Mouse (Mus musculus): ENCODE results near the gene Itk. TPM values are rescaled to one million over a fixed set of nuclear protein-coding genes. Genes with fewer than 3 reads are reported as not detected.
A peak's percentile ranks its signal among the peaks of the same experiment; 100 is the strongest.
"Not testable (repeated sequence)": the region's sequence is repeated elsewhere in the genome, so short reads cannot be mapped to it uniquely, and the experiment has no call there.

The Itk gene
- polyA plus RNA-seq (2015; fragmentation: Nextera tagmentation; extraction: Ambion mirVana) = 2.3 TPM in 1 of 2 replicates, not detected in the other

GRCm38 (mm10) chr11:46389336-46390117 lies at the start of gene Itk:
Itk (minus strand) TSS chr11:46389515.
- WGBS = 91% methylated on average over 13 of the region's 13 CpGs
- ATAC-seq (ENCODE audit: low FRiP score) = no peak

GRCm38 (mm10) chr11:46437459-46438000 lies 48.2 kb upstream of the Itk start:
- Histone ChIP-seq H3K4me1 (peaks cover 16% of the 10 kb centered on the region), H3K4me2 (peak overlapping the region; percentile 87), H3K27ac (replicated peaks) (peak overlapping the region; percentile 91; the same call in 1 of the 2 replicates), H3K27me3 (replicated peaks) (no peaks in the 10 kb centered on the region), H3K9me3 (replicated peaks) (no peaks in the 10 kb centered on the region), H3K36me3 (peaks cover 11% of the 10 kb centered on the region; the same call in 1 of the 2 replicates), H3K4me3 (replicated peaks) (peak overlapping the region; percentile 100), H3K9ac (replicated peaks) (peak overlapping the region; percentile 94)
- WGBS = 2% methylated on average over 23 of the region's 23 CpGs
- ATAC-seq (ENCODE audit: low FRiP score) = no peak

More at GRCm38 (mm10) chr11:46389336-46390117, at the start of gene Itk:
- no peak within 1 kb of the TSS for H3K27ac ChIP-seq (replicated peaks)
- no peak within 1 kb of the TSS for H3K4me2 ChIP-seq
- no peaks in the 10 kb centered on the region for H3K27me3 ChIP-seq (replicated peaks)
- no peaks in the 10 kb centered on the region for H3K4me1 ChIP-seq
- H3K4me3 ChIP-seq (replicated peaks) = no peak within 1 kb of the TSS
- no peaks in the 10 kb centered on the region for H3K9me3 ChIP-seq (replicated peaks)
- H3K9ac ChIP-seq (replicated peaks) = no peak within 1 kb of the TSS
- no peaks in the 10 kb centered on the region for H3K36me3 ChIP-seq

- Histone ChIP-seq H3K36me3 (peaks cover 11% of the 10 kb centered on the region; the same call in 1 of the 2 replicates), H3K27ac (replicated peaks) (peak within 1 kb of the TSS; percentile 91), H3K9me3 (replicated peaks) (no peaks in the 10 kb centered on the region), H3K4me1 (peaks cover 16% of the 10 kb centered on the region), H3K4me2 (peak within 1 kb of the TSS; percentile 87), H3K9ac (replicated peaks) (peak within 1 kb of the TSS; percentile 94), H3K27me3 (replicated peaks) (no peaks in the 10 kb centered on the region), H3K4me3 (replicated peaks) (peak within 1 kb of the TSS; percentile 100)
- peak; percentile 100 for ATAC-seq (ENCODE audit: low FRiP score)
- WGBS = under 1% methylated on average over 59 of the region's 59 CpGs
Measured at GRCm38 (mm10) chr11:46436760-46437458, 47.6 kb upstream of the Itk start, which contains the start of gene Med7. Med7 (plus strand) TSS chr11:46436925.

- no peak overlapping the region for H3K4me3 ChIP-seq (replicated peaks)
- ATAC-seq (ENCODE audit: low FRiP score) = no peak
- H3K4me1 ChIP-seq = peaks cover 16% of the 10 kb centered on the region
- no peak overlapping the region for H3K27ac ChIP-seq (replicated peaks)
- H3K27me3 ChIP-seq (replicated peaks) = no peaks in the 10 kb centered on the region
- H3K9ac ChIP-seq (replicated peaks) = no peak overlapping the region
- no peak overlapping the region for H3K4me2 ChIP-seq
- peaks cover under 1% of the 10 kb centered on the region; the same call in 1 of the 2 replicates for H3K36me3 ChIP-seq
- no peaks in the 10 kb centered on the region for H3K9me3 ChIP-seq (replicated peaks)
Measured at GRCm38 (mm10) chr11:46435363-46435762, 46.0 kb upstream of the Itk start.

GRCm38 (mm10) chr11:46431129-46431528 lies 41.8 kb upstream of the Itk start:
- 29% methylated on average over 3 of the region's 3 CpGs for WGBS
- H3K4me2 ChIP-seq = no peak overlapping the region

GRCm38 (mm10) chr11:46430123-46430522 lies 40.8 kb upstream of the Itk start:
- Histone ChIP-seq H3K9me3 (replicated peaks) (no peaks in the 10 kb centered on the region), H3K36me3 (no peaks in the 10 kb centered on the region), H3K27me3 (replicated peaks) (no peaks in the 10 kb centered on the region), H3K4me2 (no peak overlapping the region), H3K4me1 (no peaks in the 10 kb centered on the region), H3K4me3 (replicated peaks) (no peak overlapping the region), H3K27ac (replicated peaks) (no peak overlapping the region), H3K9ac (replicated peaks) (no peak overlapping the region)
- WGBS = 88% methylated on average over 2 of the region's 2 CpGs
- no peak for ATAC-seq (ENCODE audit: low FRiP score)

More at GRCm38 (mm10) chr11:46431129-46431528, 41.8 kb upstream of the Itk start:
- H3K9me3 ChIP-seq (replicated peaks) = no peaks in the 10 kb centered on the region
- peaks cover 2% of the 10 kb centered on the region for H3K4me1 ChIP-seq
- H3K27me3 ChIP-seq (replicated peaks) = no peaks in the 10 kb centered on the region
- no peaks in the 10 kb centered on the region for H3K36me3 ChIP-seq
- ATAC-seq (ENCODE audit: low FRiP score) = peak; percentile 93
- H3K27ac ChIP-seq (replicated peaks) = no peak overlapping the region
- no peak overlapping the region for H3K4me3 ChIP-seq (replicated peaks)
- no peak overlapping the region for H3K9ac ChIP-seq (replicated peaks)

GRCm38 (mm10) chr11:46428131-46428530 lies 38.8 kb upstream of the Itk start:
- not testable (repeated sequence) for H3K4me2 ChIP-seq; H3K9ac ChIP-seq (replicated peaks); H3K9me3 ChIP-seq (replicated peaks); H3K27me3 ChIP-seq (replicated peaks); H3K27ac ChIP-seq (replicated peaks); H3K36me3 ChIP-seq; H3K4me1 ChIP-seq; ATAC-seq (ENCODE audit: low FRiP score); H3K4me3 ChIP-seq (replicated peaks)
- WGBS = 52% methylated on average over 4 of the region's 4 CpGs

- no peak overlapping the region for H3K27ac ChIP-seq (replicated peaks)
- WGBS = 85% methylated on average over 8 of the region's 8 CpGs
- H3K4me3 ChIP-seq (replicated peaks) = no peak overlapping the region
- no peak overlapping the region for H3K4me2 ChIP-seq
- no peaks in the 10 kb centered on the region for H3K36me3 ChIP-seq
- no peaks in the 10 kb centered on the region for H3K9me3 ChIP-seq (replicated peaks)
- no peak for ATAC-seq (ENCODE audit: low FRiP score)
- no peaks in the 10 kb centered on the region for H3K4me1 ChIP-seq
- no peak overlapping the region for H3K9ac ChIP-seq (replicated peaks)
- no peaks in the 10 kb centered on the region for H3K27me3 ChIP-seq (replicated peaks)
Measured at GRCm38 (mm10) chr11:46421086-46421888, 32.0 kb upstream of the Itk start.

GRCm38 (mm10) chr11:46418860-46419259 lies 29.5 kb upstream of the Itk start:
- H3K4me1 ChIP-seq = no peaks in the 10 kb centered on the region
- no peaks in the 10 kb centered on the region for H3K36me3 ChIP-seq
- whole genome bisulfite sequencing = 75% methylated on average over 5 of the region's 5 CpGs
- no peak overlapping the region for H3K4me2 ChIP-seq
- H3K9me3 ChIP-seq (replicated peaks) = no peaks in the 10 kb centered on the region
- H3K9ac ChIP-seq (replicated peaks) = no peak overlapping the region
- H3K27ac ChIP-seq (replicated peaks) = no peak overlapping the region
- no peaks in the 10 kb centered on the region for H3K27me3 ChIP-seq (replicated peaks)
- H3K4me3 ChIP-seq (replicated peaks) = no peak overlapping the region
- ATAC-seq (ENCODE audit: low FRiP score) = no peak

- ATAC-seq (ENCODE audit: low FRiP score) = no peak
- H3K27me3 ChIP-seq (replicated peaks) = no peaks in the 10 kb centered on the region
- H3K9me3 ChIP-seq (replicated peaks) = no peaks in the 10 kb centered on the region
- no peak overlapping the region for H3K4me2 ChIP-seq
- H3K4me3 ChIP-seq (replicated peaks) = no peak overlapping the region
- H3K36me3 ChIP-seq = no peaks in the 10 kb centered on the region
- 76% methylated on average over 1 of the region's 1 CpGs for WGBS
- H3K9ac ChIP-seq (replicated peaks) = no peak overlapping the region
- H3K4me1 ChIP-seq = no peaks in the 10 kb centered on the region
- no peak overlapping the region for H3K27ac ChIP-seq (replicated peaks)
Measured at GRCm38 (mm10) chr11:46418438-46418837, 29.1 kb upstream of the Itk start.

GRCm38 (mm10) chr11:46410018-46410563 lies 20.8 kb upstream of the Itk start:
- 43% methylated on average over 2 of the region's 2 CpGs for WGBS
- Histone ChIP-seq H3K36me3 (no peaks in the 10 kb centered on the region), H3K27ac (replicated peaks) (no peak overlapping the region), H3K4me3 (replicated peaks) (no peak overlapping the region), H3K9me3 (replicated peaks) (no peaks in the 10 kb centered on the region), H3K4me2 (no peak overlapping the region), H3K9ac (replicated peaks) (no peak overlapping the region), H3K4me1 (no peaks in the 10 kb centered on the region), H3K27me3 (replicated peaks) (no peaks in the 10 kb centered on the region)
- no peak for ATAC-seq (ENCODE audit: low FRiP score)

Measured in neural tube, embryonic 15.5 days (tissue).